Mouse (Mus musculus): ENCODE data around the gene Gm28635.

- 0 out of 2 replicates have a peak, but pooled peaks have one; percentile 36 for TF ChIP-seq CTCF (IDR thresholded peaks at IDR 0.05; ENCODE audit: borderline replicate concordance, control insufficient read depth, extremely low read depth, insufficient read depth, low read length, poor library complexity)
- no peak for TF ChIP-seq POLR2A (IDR thresholded peaks at IDR 0.05; ENCODE audit: control insufficient read depth, extremely low read depth, insufficient read depth, low read length, poor library complexity)
Observed at GRCm38 (mm10) chr2:84677270-84677967, 422 bp downstream of the Gm28635 start.
